Mouse (Mus musculus): ENCODE measurements around the gene Ints6.
A peak's percentile ranks its signal among the peaks of the same experiment; 100 is the strongest.

Gene Ints6

GRCm38 (mm10) chr14:62735646-62736045 lies 25.3 kb downstream of the Ints6 start:
- DNase-seq = no peak

DNA sequence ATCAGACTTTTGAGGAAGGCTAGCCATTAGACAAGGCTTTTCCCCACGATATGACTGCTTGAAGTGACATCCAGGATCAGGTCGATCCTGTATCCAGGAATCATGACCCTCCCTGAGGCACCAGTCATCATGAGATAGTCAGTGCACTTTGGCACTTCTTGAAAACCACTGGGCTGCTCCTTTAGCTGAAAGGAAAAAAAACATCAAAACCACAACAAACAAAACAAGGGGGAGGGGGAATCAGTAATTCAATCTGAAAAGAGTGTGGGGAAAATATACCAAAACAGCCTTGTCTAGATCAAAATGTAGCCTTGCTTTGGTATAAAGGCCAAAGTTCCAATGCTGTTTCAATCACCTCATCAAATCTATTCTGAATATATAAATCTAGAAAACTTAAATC lies 27.3 kb downstream of the Ints6 start:
- no peak for DNase-seq

GRCm38 (mm10) chr14:62731902-62732301 lies 29.1 kb downstream of the Ints6 start:
- DNase-seq = no peak

- no peak for DNase-seq
Observed at GRCm38 (mm10) chr14:62724560-62724959, 36.4 kb downstream of the Ints6 start.

DNA sequence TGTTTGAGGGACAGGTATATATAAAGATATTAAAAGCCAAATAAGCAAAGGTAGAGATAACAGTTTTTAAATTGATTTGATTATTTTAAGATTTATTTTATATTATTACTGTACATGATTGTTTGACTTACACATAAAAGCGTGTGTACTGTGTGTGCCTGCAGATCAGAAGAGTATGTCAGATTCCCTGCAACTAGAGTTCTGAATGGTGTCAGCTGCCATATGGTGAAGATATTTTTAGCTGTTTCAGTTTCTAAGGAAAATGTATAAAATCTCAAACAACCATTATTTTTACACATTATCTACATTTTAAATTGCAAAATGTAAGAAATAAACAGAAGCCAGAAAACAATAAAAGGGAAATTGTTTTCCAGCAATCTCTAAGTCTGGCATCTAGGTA lies 39.3 kb downstream of the Ints6 start:
- DNase-seq = no peak

DNA sequence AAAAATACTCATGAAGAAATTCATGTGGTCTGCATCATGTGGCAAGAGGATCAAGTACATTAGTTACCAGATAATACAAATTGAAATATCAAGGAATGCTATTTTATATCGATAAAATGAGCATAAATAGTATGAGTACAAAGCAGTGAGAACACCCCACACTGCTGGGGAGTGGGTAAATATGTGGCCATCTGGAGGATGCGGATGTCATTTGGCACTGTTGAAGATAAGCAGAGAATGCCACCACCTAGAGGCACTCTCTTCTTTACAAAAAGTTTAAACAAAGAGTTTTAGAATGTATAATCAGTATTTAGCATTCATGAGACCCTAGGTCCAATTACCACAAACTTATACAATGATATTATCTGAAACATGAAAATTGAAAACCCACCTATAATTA lies 42.8 kb downstream of the Ints6 start:
- no peak for DNase-seq

DNA sequence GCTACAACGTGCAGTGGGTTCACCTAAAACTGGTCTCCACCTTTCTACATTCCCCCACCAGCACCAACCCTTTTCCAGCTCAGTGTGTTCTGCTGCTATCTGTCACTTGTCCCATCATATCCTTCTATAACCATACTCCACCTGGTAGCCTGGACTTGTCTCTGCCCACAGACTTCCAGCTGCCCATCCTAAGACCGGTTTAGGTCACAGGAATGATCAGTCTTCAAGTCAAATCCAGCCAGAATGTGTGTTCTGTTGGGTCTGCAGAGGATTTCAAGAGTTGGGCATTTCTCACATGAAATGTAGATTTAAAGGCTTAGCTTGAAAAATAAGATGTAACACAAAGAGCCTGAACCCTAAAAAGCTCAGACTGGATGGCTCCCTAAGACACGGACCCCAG lies 87.3 kb downstream of the Ints6 start:
- DNase-seq = no peak

- peak in 1 of 2 experiments; percentile 11 for DNase-seq
Observed at GRCm38 (mm10) chr14:62664976-62665673, 95.8 kb downstream of the Ints6 start.

GRCm38 (mm10) chr14:62663367-62663766 lies 97.6 kb downstream of the Ints6 start, which contains the start of gene Serpine3:
Gene Serpine3 (plus strand): TSS chr14:62663667.
- DNase-seq = no peak

GRCm38 (mm10) chr14:62662381-62662780 lies 98.6 kb downstream of the Ints6 start:
- DNase-seq = no peak

- DNase-seq = no peak
Observed at GRCm38 (mm10) chr14:62657469-62657868, 103.5 kb downstream of the Ints6 start.

DNA sequence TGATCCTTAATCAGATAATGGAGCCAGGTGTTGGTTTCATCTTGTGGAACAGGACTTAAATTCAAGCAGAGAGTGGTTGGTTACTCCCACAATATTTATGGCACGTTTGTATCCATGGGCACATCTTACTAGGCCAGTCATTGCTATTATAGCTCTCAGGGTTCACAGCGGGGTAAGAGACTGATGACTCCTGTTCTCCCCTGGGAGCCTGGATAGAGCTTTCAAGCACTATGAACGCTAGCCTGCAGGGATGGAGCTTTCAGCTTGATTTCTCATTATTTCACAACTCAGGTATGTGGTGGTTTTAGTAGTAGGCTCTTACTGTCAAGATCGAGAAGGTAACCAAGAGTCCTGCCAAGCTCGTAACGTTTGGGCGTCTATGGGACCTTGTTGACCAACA lies 105.0 kb downstream of the Ints6 start:
- DNase-seq = no peak

GRCm38 (mm10) chr14:62651771-62652170 lies 109.2 kb downstream of the Ints6 start:
- DNase-seq = no peak

DNA sequence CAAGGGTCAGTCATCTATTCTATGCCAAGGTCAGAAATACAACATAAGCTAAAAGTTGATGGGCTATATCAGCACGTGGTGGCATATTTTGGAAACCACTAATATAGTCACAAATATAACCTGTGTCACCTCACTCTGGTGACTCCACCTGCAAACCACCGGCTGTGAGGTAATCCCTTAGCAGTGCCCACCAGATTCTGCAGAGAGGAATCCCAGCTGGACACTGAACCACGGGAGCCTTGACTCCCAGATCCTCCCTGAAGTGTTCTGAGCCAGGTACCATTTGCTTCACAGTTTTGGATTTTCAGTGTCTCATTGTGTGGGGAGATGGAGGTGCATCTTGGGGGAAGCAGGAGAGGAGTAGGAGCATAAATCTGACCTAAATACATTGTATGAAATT lies 110.6 kb downstream of the Ints6 start:
- DNase-seq = no peak

DNA sequence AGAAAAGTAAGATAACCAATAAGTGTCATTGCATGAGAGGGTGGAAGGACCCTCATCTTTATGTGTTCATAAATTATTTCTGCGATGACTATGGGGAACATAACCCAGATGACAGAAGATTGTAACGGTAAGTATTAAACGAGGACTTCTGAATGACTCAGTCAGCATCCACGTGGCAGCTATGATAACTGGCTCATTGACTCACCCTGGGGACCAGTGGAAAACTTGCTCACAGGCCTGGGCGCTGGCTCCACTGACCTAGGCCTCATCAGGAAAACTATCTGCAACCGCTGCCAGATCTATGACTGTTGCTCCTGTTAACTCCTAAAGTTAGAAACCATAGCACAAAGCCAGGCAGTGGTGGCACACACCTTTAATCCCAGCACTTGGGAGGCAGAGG lies 112.6 kb downstream of the Ints6 start:
- DNase-seq = no peak

DNA sequence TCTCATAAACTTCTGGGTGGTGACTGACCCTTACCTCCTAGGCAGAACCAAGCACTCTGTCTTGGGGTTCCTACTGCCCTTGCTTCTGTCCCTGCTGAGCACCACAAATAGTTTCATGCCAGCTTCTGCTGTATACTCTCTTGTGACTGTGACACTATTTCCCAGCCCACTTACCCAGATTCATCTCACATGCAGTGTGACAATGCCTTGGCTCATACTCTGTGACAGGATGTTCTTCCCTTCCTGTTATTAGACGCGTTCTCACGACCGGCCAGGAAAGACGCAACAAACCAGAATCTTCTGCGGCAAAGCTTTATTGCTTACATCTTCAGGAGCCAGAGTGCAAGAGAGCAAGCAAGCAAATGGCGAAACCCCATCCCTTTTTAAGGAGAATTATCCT lies 118.6 kb downstream of the Ints6 start:
- DNase-seq = peak in 1 of 2 experiments; percentile 13

GRCm38 (mm10) chr14:62640396-62640795 lies 120.6 kb downstream of the Ints6 start:
- no peak for DNase-seq

- DNase-seq = no peak
Observed at GRCm38 (mm10) chr14:62639551-62639950, 121.4 kb downstream of the Ints6 start.

DNA sequence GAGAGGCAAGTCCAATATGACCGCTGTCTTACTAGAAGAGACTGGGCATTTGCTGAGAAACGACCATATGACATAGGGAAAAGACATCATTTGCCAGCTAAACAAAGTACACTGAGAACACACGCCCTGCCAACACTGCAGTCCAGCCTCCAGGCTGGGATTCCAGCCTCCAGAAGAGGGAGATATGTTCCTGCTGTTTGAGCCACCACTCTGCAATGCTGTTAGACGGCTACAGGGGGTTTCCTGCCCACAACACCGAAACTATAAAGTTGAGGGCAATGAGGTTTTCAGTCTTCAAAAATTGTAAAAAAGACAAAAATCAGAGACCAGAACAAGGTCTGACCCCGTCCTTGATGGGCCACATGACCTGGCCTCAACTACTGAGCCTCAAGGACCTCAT lies 121.9 kb downstream of the Ints6 start:
- peak; percentile 18 to 30 for DNase-seq

DNA sequence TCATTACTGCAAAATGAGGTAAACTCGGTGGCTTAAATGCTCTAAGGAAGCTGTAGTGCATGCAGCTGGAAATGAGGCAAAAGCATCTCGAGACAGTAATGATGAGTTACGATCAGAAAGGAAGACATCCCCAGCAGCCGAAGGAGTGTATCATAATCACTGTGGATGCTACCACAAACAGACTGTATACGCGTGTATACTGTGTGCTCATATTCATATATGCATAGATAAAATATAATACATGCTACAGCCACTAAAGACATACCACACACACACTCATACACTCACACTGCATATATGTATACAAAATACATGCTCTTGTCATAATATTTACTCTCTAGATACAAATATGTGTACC lies 122.6 kb downstream of the Ints6 start:
- no peak for DNase-seq

GRCm38 (mm10) chr14:62637436-62638344 lies 123.3 kb downstream of the Ints6 start:
- DNase-seq = no peak

- DNase-seq = no peak
Observed at GRCm38 (mm10) chr14:62627951-62628350, 133.0 kb downstream of the Ints6 start.

Measured in kidney, postnatal 36 days (tissue).